Mouse (Mus musculus) limb, embryonic 10.5 days (tissue): ENCODE results near the gene Fam129a. TPM values are rescaled to one million over a fixed set of nuclear protein-coding genes. Genes with fewer than 3 reads are reported as not detected.
"Not testable (repeated sequence)": the region's sequence is repeated elsewhere in the genome, so short reads cannot be mapped to it uniquely, and the experiment has no call there.

Experiments used
- DNase-seq: peaks from one replicate; pipeline ENCODE4 v3.0.0-alpha.2; 2017; ENCODE audit warnings: low spot score
- H3K27ac ChIP-seq: fragments of 300-500 bp; sonication (generic); 2 replicates; pipeline ENCODE4 v1.5.1; 2016; ENCODE audit warnings: mild to moderate bottlenecking
- H3K27me3 ChIP-seq: fragments of 300-500 bp; sonication (generic); 2 replicates; pipeline ENCODE4 v1.6.1; 2016; ENCODE audit warnings: low read depth, mild to moderate bottlenecking; ENCODE audit not compliant: poor library complexity, severe bottlenecking
- H3K36me3 ChIP-seq: fragments of 300-500 bp; sonication (generic); 2 replicates; pipeline ENCODE4 v1.6.1; 2016; ENCODE audit warnings: mild to moderate bottlenecking, moderate library complexity
- H3K4me1 ChIP-seq: fragments of 300-500 bp; sonication (generic); 2 replicates; pipeline ENCODE4 v1.6.1; 2016
- H3K4me3 ChIP-seq: fragments of 300-500 bp; sonication (generic); 2 replicates; pipeline ENCODE4 v1.5.1; 2016; ENCODE audit warnings: mild to moderate bottlenecking, moderate library complexity
- H3K9me3 ChIP-seq: fragments of 300-500 bp; sonication (generic); replicated peaks from 2 replicates; pipeline ENCODE4 v1.6.1; 2016; ENCODE audit warnings: mild to moderate bottlenecking
- WGBS: fragments of 180-500 bp; shearing (Covaris S2); methylation state at CpG from one replicate; pipeline ENCODE4 v1.1.7; 2016; 5-methylcytosine and 5-hydroxymethylcytosine counted together
- polyA plus RNA-seq: library from polyadenylated mRNA; unstranded; fragments of >200 nt; fragmentation: Nextera tagmentation; extraction: Ambion mirVana; gene quantifications from 2 replicates; pipeline ENCODE4 v1.2.1, GENCODE M21; 2016

Gene Fam129a
- polyA plus RNA-seq, 1 experiment from 2014 or later, result 0.90 TPM

GRCm38 (mm10) chr1:151685666-151686309 lies 114.8 kb downstream of the Fam129a start:
- Histone ChIP-seq H3K27ac (peak overlapping the region; percentile 68), H3K4me3 (no peak overlapping the region), H3K36me3 (no peaks in the 10 kb centered on the region), H3K4me1 (peaks cover 31% of the 10 kb centered on the region), H3K27me3 (no peaks in the 10 kb centered on the region), H3K9me3 (no peaks in the 10 kb centered on the region)
- peak; percentile 52 for DNase-seq
- WGBS, result 23% methylated on average over 12 of the region's 12 CpGs

DNA sequence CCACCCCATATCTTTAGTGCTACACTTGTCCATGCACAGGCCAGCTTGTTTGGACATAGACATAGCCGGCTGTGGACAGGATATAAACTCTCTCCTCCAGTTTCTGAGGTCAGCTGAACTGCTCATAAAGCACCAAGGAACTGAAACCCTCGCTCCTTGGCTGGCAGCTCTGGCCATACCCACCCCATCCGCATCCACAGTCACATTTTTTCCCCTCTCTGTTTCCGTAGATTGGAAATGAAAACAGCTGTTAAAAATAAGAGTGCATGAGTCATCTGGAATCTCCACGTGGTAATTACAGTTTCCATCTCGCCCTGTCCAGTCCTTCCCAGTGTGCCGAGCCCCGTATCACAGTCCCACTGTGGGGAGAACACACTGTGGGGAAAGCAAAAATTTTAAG lies 115.7 kb downstream of the Fam129a start:
- no peak for DNase-seq
- Histone ChIP-seq H3K9me3 (no peaks in the 10 kb centered on the region), H3K36me3 (no peaks in the 10 kb centered on the region), H3K4me1 (peaks cover 31% of the 10 kb centered on the region), H3K27me3 (no peaks in the 10 kb centered on the region), H3K27ac (no peak overlapping the region), H3K4me3 (no peak overlapping the region)
- WGBS, result 52% methylated on average over 8 of the region's 8 CpGs

DNA sequence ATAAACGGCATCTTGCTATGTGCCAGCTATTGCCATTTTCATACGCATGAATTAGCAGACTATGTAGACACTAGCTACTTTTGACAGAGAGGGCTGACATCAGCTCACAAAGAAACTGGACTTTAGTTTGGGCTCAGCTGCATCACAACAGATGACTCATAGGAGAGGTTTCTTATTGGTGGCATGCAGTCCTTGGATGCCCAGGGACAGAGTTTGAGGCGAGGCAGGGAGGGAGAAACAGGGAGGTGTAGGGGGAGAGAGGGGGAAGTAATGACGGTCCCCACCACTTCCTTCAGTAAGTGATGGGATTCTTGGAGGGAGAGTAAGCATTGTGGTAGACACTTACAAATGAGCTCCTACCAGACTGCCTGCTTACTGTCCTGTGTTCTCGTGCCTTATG lies 118.0 kb downstream of the Fam129a start:
- Histone ChIP-seq H3K4me3 (no peak overlapping the region), H3K27me3 (no peaks in the 10 kb centered on the region), H3K9me3 (no peaks in the 10 kb centered on the region), H3K36me3 (no peaks in the 10 kb centered on the region), H3K4me1 (peaks cover 29% of the 10 kb centered on the region), H3K27ac (no peak overlapping the region)
- no peak for DNase-seq
- WGBS, result 72% methylated on average over 5 of the region's 5 CpGs

- Histone ChIP-seq H3K9me3 (no peaks in the 10 kb centered on the region), H3K27ac (no peak overlapping the region), H3K4me3 (no peak overlapping the region), H3K4me1 (peaks cover 24% of the 10 kb centered on the region), H3K27me3 (no peaks in the 10 kb centered on the region), H3K36me3 (no peaks in the 10 kb centered on the region)
- 76% methylated on average over 8 of the region's 8 CpGs for WGBS
- no peak for DNase-seq
These were observed 118.6 kb downstream of the Fam129a start for GRCm38 (mm10) chr1:151689561-151689960.

DNA sequence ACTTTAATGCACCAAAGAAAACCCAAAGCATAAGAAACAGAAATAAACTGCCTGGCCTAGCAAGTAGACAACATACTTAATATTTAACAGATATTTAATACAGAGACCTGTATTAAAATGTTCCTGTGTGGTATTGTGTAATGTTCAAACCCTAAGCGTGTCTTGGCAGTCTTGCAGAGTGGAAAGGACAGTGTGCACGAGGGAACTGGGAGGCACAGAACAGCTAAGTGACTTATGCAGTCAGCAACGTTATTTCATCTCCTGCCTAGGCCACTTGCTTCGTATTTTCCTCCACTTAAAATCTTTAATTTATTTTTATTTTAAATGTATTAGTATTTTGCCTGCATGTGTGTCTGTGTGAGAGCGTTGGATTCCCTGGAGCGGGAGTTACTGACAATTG lies 119.1 kb downstream of the Fam129a start:
- Histone ChIP-seq H3K4me3 (no peak overlapping the region), H3K9me3 (no peaks in the 10 kb centered on the region), H3K36me3 (no peaks in the 10 kb centered on the region), H3K4me1 (peaks cover 19% of the 10 kb centered on the region), H3K27me3 (no peaks in the 10 kb centered on the region), H3K27ac (no peak overlapping the region)
- no peak for DNase-seq
- 88% methylated on average over 6 of the region's 6 CpGs for WGBS

DNA sequence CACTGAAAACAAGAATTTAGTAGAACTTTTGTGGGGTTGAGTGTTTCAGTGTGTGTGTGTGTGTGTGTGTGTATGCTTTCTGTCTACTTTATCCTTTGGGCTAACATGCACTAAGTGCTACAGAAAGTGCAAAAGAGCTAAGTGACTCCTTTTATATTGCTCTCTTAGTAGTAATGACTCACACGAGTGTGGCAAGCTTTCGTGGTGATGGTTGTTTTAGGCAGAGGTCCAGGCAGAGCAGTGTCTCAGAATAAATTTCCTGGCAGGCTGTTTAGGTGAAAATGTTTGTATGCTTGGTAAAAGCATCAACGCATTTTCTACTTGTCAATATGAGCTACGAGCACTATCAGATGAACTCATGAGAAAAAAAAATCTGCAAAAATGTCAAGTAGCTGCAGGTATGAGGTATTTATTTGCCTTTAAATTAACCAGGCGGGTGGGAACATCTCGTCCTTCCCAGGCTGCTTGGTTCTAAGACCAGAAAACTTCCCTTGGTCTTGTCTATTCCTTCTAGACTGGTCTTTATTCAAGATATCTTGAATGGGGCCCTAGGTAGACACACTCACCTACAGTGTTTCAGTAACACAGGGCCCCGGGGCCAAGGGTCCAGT lies 119.7 kb downstream of the Fam129a start:
- Histone ChIP-seq H3K27ac (no peak overlapping the region), H3K9me3 (no peaks in the 10 kb centered on the region), H3K36me3 (no peaks in the 10 kb centered on the region), H3K4me1 (peaks cover 13% of the 10 kb centered on the region), H3K27me3 (no peaks in the 10 kb centered on the region), H3K4me3 (no peak overlapping the region)
- WGBS, result 86% methylated on average over 7 of the region's 7 CpGs
- no peak for DNase-seq

GRCm38 (mm10) chr1:151692867-151693266 lies 121.9 kb downstream of the Fam129a start:
- H3K4me1 ChIP-seq, H3K27ac ChIP-seq, H3K36me3 ChIP-seq, H3K9me3 ChIP-seq, DNase-seq, H3K4me3 ChIP-seq, H3K27me3 ChIP-seq: not testable (repeated sequence)
- 87% methylated on average over 6 of the region's 6 CpGs for WGBS

DNA sequence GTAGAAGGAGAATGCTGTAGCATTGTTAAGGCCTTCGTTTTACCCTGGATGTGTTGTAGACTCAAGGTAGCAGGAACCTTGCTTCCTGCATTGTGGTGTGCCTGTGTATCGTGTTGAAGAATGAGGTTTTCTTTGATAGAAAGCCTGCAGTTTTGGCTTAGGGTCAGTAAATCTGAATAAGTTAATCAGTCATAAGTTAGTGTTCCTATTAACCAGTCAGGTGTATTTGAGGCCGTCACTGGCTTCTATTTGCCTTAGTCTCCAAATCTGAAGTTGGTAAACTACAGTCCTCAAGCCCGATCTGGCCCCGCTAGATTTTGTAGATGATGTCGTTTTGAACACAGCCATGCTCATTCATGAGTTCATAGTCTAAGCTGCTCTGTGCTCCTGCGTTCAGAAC lies 125.8 kb downstream of the Fam129a start:
- Histone ChIP-seq H3K9me3 (no peaks in the 10 kb centered on the region), H3K27me3 (no peaks in the 10 kb centered on the region), H3K4me1 (peaks cover 9% of the 10 kb centered on the region), H3K36me3 (no peaks in the 10 kb centered on the region), H3K27ac (no peak overlapping the region), H3K4me3 (no peak overlapping the region)
- DNase-seq, result no peak
- WGBS, result 94% methylated on average over 7 of the region's 7 CpGs

GRCm38 (mm10) chr1:151697901-151698641 lies 127.1 kb downstream of the Fam129a start:
- no peaks in the 10 kb centered on the region for H3K9me3 ChIP-seq
- no peak for DNase-seq
- no peak overlapping the region for H3K27ac ChIP-seq
- H3K27me3 ChIP-seq, result no peaks in the 10 kb centered on the region
- no peak overlapping the region for H3K4me3 ChIP-seq
- 81% methylated on average over 7 of the region's 7 CpGs for WGBS
- no peaks in the 10 kb centered on the region for H3K36me3 ChIP-seq
- H3K4me1 ChIP-seq, result peaks cover 9% of the 10 kb centered on the region

DNA sequence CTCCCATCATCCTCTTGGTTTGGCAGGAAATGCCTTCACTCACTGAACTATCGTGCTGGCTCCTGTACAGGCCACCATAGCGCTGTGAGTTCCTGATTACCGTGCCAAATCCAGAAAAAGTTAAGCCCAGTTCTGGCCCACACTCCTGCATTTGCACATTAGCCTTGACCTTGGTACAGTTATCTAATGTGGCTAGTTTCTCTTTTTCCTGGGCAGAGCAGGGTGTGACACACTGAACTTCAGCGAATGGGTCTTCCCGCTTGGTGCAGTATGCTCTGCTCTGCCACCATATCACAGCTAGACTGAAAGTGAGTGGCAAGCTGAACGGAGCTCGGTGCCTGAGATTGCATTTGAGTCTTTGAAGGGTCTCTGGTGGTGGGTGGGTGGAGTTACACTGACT lies 128.4 kb downstream of the Fam129a start:
- no peak overlapping the region for H3K4me3 ChIP-seq
- H3K27ac ChIP-seq, result 0 out of 2 replicates have a peak overlapping the region, but pooled peaks have one; percentile 4
- H3K36me3 ChIP-seq, result no peaks in the 10 kb centered on the region
- no peak for DNase-seq
- H3K27me3 ChIP-seq, result no peaks in the 10 kb centered on the region
- H3K4me1 ChIP-seq, result peaks cover 9% of the 10 kb centered on the region
- no peaks in the 10 kb centered on the region for H3K9me3 ChIP-seq
- 83% methylated on average over 7 of the region's 7 CpGs for WGBS

DNA sequence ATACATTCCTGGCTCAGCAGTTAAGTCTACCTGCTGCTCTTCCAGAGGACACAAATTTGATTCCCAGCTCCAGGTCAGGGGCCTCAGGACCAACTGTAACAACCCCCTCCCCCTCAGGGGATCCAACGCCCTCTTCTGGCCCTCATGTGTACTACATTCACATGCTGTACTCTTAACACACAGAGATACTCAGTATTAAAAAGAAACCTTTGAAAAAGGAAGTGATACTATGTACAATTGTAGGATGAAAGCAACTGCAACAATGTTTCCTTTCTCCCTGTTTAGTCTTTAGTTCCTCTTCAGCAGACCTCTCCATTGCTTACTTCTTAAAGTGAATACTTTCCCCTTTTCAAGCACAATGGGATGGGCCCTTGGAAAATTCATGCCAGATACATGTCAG lies 131.8 kb downstream of the Fam129a start:
- H3K36me3 ChIP-seq, result no peaks in the 10 kb centered on the region
- DNase-seq, result no peak
- H3K27me3 ChIP-seq, result 0 out of 2 replicates have a peak, but pooled peaks cover 8% of the 10 kb centered on the region
- H3K27ac ChIP-seq, result no peak overlapping the region
- peaks cover 9% of the 10 kb centered on the region for H3K4me1 ChIP-seq
- H3K4me3 ChIP-seq, result no peak overlapping the region
- 37% methylated on average over 1 of the region's 1 CpGs for whole genome bisulfite sequencing
- H3K9me3 ChIP-seq, result no peaks in the 10 kb centered on the region

DNA sequence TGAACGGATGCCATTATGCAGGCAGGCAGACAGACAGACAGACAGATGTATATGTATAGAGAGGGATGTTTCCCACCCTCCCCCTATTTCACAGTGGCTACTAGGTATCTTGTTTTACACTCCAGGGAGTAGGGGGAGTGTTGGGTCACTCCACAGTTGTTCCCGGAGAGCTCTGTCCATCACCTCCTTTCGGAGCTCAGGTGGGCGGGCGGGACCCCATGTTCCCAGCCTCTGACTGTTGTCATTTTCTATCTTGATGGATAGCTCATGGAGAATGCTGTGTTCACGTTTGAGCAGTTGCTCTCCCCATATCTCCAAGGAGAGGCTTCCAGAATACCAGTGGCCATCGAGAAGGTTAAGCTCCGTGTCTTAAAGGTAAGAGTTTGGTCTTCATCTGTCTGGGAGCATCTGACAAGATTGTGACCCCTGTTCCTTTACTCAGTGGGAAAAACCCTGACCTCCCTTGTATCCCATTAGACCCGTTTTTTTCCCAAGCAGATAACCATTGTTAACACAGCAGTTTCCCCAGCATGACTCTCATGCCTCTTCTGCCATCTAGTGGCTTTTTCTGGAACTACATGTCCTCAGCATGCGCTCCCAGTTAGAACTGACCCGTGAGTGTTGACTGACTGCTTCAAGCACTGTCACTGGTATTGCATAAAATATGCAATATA lies 134.9 kb downstream of the Fam129a start:
- DNase-seq, result peak; percentile 79
- Histone ChIP-seq H3K4me3 (no peak overlapping the region), H3K9me3 (no peaks in the 10 kb centered on the region), H3K36me3 (no peaks in the 10 kb centered on the region), H3K27me3 (0 out of 2 replicates have a peak, but pooled peaks cover 8% of the 10 kb centered on the region), H3K27ac (no peak overlapping the region), H3K4me1 (peaks cover 14% of the 10 kb centered on the region; the same call in 1 of the 2 replicates)
- 40% methylated on average over 11 of the region's 11 CpGs for WGBS

- no peak overlapping the region for H3K4me3 ChIP-seq
- WGBS, result 90% methylated on average over 3 of the region's 3 CpGs
- H3K27ac ChIP-seq, result no peak overlapping the region
- peaks cover 11% of the 10 kb centered on the region; the same call in 1 of the 2 replicates for H3K4me1 ChIP-seq
- 0 out of 2 replicates have a peak, but pooled peaks cover 8% of the 10 kb centered on the region for H3K27me3 ChIP-seq
- no peaks in the 10 kb centered on the region for H3K36me3 ChIP-seq
- H3K9me3 ChIP-seq, result no peaks in the 10 kb centered on the region
- DNase-seq, result no peak
These were observed 135.4 kb downstream of the Fam129a start for GRCm38 (mm10) chr1:151706397-151706752.
